Mouse (Mus musculus): Measurements from ENCODE around the gene Snx8.
A peak's percentile ranks its signal among the peaks of the same experiment; 100 is the strongest.
"Not testable (repeated sequence)": the region's sequence is repeated elsewhere in the genome, so short reads cannot be mapped to it uniquely, and the experiment has no call there.

Snx8 gene

GRCm38 (mm10) chr5:140383559-140383958 lies 5.5 kb downstream of the Snx8 start:
- DNase-seq: no peak

GRCm38 (mm10) chr5:140382688-140383087 lies 6.4 kb downstream of the Snx8 start:
- no peak for DNase-seq

GRCm38 (mm10) chr5:140381156-140381555 lies 7.9 kb downstream of the Snx8 start:
- no peak for DNase-seq

GRCm38 (mm10) chr5:140379299-140379698 lies 9.8 kb downstream of the Snx8 start:
- DNase-seq: no peak

GRCm38 (mm10) chr5:140378121-140378853 lies 10.8 kb downstream of the Snx8 start:
- DNase-seq: no peak

- no peak for DNase-seq
Measured at GRCm38 (mm10) chr5:140375249-140375829, 13.7 kb downstream of the Snx8 start.

- DNase-seq: peak; percentile 28
Measured at GRCm38 (mm10) chr5:140374226-140374625, 14.8 kb downstream of the Snx8 start.

- no peak for DNase-seq
Measured at GRCm38 (mm10) chr5:140373711-140374110, 15.4 kb downstream of the Snx8 start.

- DNase-seq: peak; percentile 43
Measured at GRCm38 (mm10) chr5:140371671-140372070, 17.4 kb downstream of the Snx8 start.

GRCm38 (mm10) chr5:140370446-140371254 lies 18.4 kb downstream of the Snx8 start:
- no peak for DNase-seq

GRCm38 (mm10) chr5:140369466-140369865 lies 19.6 kb downstream of the Snx8 start:
- no peak for DNase-seq

GRCm38 (mm10) chr5:140368926-140369325 lies 20.1 kb downstream of the Snx8 start:
- no peak for DNase-seq

GRCm38 (mm10) chr5:140368126-140368525 lies 20.9 kb downstream of the Snx8 start:
- DNase-seq: not testable (repeated sequence)

GRCm38 (mm10) chr5:140364415-140364814 lies 24.6 kb downstream of the Snx8 start:
- DNase-seq: no peak

- no peak for DNase-seq
Measured at GRCm38 (mm10) chr5:140359930-140360674, 29.0 kb downstream of the Snx8 start.

- no peak for DNase-seq
Measured at GRCm38 (mm10) chr5:140357466-140357865, 31.6 kb downstream of the Snx8 start.

GRCm38 (mm10) chr5:140355934-140356333 lies 33.1 kb downstream of the Snx8 start:
- no peak for DNase-seq

GRCm38 (mm10) chr5:140352352-140352751 lies 36.7 kb downstream of the Snx8 start:
- DNase-seq: no peak

GRCm38 (mm10) chr5:140350731-140351497 lies 38.1 kb downstream of the Snx8 start:
- DNase-seq: no peak

GRCm38 (mm10) chr5:140349882-140350281 lies 39.2 kb downstream of the Snx8 start:
- DNase-seq: no peak

GRCm38 (mm10) chr5:140346050-140346449 lies 43.0 kb downstream of the Snx8 start:
- DNase-seq: no peak

- no peak for DNase-seq
Measured at GRCm38 (mm10) chr5:140345244-140345643, 43.8 kb downstream of the Snx8 start.
